Mouse (Mus musculus): ENCODE results near the gene Copg2. TPM values are rescaled to one million over a fixed set of nuclear protein-coding genes. Genes with fewer than 3 reads are reported as not detected.
A peak's percentile ranks its signal among the peaks of the same experiment; 100 is the strongest.

Copg2 gene
- polyA plus RNA-seq (2016; fragmentation: Nextera tagmentation; extraction: Ambion mirVana) = 20.6 and 25.8 TPM in 2 replicates

- whole genome bisulfite sequencing = under 1% methylated on average over 83 of the region's 83 CpGs
- peaks cover 17% of the 10 kb centered on the region for H3K4me1 ChIP-seq
- H3K4me3 ChIP-seq = peak within 1 kb of the TSS; percentile 74
- H3K9me3 ChIP-seq (replicated peaks) = no peaks in the 10 kb centered on the region
- peak; percentile 99 for DNase-seq (ENCODE audit: low spot score)
- peak within 1 kb of the TSS; percentile 96 for H3K27ac ChIP-seq
- H3K27me3 ChIP-seq (ENCODE audit: low read depth, poor library complexity, severe bottlenecking) = no peaks in the 10 kb centered on the region
- H3K36me3 ChIP-seq = no peaks in the 10 kb centered on the region
These were observed at the start of gene Copg2 for GRCm38 (mm10) chr6:30896195-30896985. Gene Copg2, minus strand, starts transcription at chr6:30896794.

DNA sequence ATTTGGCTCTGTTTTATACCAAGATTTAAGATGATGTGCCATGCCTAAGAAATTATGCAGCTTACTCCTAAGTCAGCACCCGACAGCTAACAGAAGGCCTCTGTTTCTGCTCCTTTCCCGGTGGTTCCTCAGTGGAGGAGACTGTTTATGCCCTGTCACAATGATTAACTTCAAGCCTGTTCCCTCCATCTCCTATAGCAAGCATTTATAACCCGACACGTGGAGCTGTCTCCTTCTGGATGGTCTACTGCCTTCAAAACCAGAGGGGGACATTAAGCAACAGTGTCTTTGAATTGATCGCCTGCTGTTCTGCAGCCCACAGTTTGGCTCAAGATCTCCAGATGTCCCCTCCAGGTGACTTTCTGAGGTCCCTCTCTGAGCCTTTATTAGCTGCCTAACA lies 42.7 kb upstream of the Copg2 start:
- peaks cover 5% of the 10 kb centered on the region; the same call in 1 of the 2 replicates for H3K4me1 ChIP-seq
- no peak overlapping the region for H3K4me3 ChIP-seq
- H3K36me3 ChIP-seq = no peaks in the 10 kb centered on the region
- 41% methylated on average over 5 of the region's 5 CpGs for WGBS
- no peaks in the 10 kb centered on the region for H3K27me3 ChIP-seq (ENCODE audit: low read depth, poor library complexity, severe bottlenecking)
- DNase-seq (ENCODE audit: low spot score) = no peak
- no peaks in the 10 kb centered on the region for H3K9me3 ChIP-seq (replicated peaks)
- H3K27ac ChIP-seq = no peak overlapping the region

DNA sequence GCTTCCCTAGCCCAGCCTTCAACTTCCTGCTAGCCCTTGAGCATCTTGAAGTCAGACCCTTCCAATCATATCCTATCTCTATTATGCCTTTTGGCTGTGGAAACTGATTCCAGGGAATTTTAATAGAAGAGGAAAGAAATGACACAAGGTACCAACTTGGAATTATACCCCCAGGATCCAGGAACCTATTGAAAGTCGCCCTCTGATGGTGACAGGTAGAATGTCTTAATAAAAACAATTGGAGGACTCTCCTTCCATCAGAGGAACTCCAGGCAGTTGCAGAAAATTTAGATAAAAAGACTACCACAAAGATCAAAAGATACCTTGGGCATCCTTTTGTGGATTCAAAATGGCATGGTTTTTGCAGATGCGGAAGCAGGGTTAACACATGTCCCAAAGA lies 26.2 kb upstream of the Copg2 start:
- 49% methylated on average over 2 of the region's 2 CpGs for WGBS
- Histone ChIP-seq H3K9me3 (replicated peaks) (no peaks in the 10 kb centered on the region), H3K4me3 (no peak overlapping the region), H3K27me3 (ENCODE audit: low read depth, poor library complexity, severe bottlenecking) (no peaks in the 10 kb centered on the region), H3K36me3 (no peaks in the 10 kb centered on the region), H3K27ac (no peak overlapping the region), H3K4me1 (0 out of 2 replicates have a peak, but pooled peaks cover 2% of the 10 kb centered on the region)
- no peak for DNase-seq (ENCODE audit: low spot score)

GRCm38 (mm10) chr6:30921826-30922225 lies 25.2 kb upstream of the Copg2 start:
- 0 out of 2 replicates have a peak, but pooled peaks cover 2% of the 10 kb centered on the region for H3K4me1 ChIP-seq
- no peaks in the 10 kb centered on the region for H3K36me3 ChIP-seq
- no peak for DNase-seq (ENCODE audit: low spot score)
- H3K27me3 ChIP-seq (ENCODE audit: low read depth, poor library complexity, severe bottlenecking) = no peaks in the 10 kb centered on the region
- H3K9me3 ChIP-seq (replicated peaks) = no peaks in the 10 kb centered on the region
- H3K4me3 ChIP-seq = no peak overlapping the region
- WGBS = 81% methylated on average over 10 of the region's 11 CpGs
- no peak overlapping the region for H3K27ac ChIP-seq

DNA sequence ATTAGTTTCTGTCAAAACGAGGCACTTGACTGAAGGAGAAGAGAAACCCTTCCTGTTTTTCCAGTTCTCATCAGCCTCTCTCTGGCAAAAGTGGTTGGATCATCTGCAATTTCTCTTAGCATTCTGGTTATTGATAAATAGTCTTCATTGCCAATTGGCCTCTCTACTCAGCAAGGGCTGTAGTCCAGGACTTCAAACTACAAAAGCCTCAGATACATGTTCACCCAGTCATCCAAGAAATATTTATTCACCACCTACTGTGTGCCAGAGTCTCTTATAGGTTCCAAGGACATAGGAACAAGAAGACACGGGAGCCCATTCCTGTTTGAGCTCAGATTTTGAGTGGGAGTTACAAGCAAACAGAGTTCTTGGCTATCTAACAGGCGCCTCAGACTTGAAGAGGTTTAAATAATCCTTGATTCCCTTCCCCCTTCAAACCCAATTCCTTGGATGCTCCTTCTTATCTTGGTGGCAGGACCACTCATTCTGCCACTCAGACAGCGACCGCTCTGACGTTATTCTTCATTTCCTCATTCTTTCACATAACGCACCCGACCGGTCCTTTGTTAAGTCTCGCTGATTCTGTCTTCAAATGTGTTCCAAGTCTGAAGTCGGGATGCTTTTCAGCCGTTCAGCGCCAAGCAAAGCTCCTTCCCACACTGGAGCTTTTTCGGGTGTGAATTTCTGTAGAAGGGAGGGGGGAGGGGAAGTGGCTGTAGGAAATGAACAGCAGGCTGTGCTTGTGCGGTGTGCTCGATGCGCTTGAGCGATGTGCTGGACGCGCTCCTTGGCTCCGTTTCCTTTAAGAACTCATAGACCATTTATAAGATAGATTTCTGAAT lies 24.5 kb upstream of the Copg2 start:
- Histone ChIP-seq H3K9me3 (replicated peaks) (no peaks in the 10 kb centered on the region), H3K27ac (no peak overlapping the region), H3K4me3 (no peak overlapping the region), H3K4me1 (0 out of 2 replicates have a peak, but pooled peaks cover 2% of the 10 kb centered on the region), H3K27me3 (ENCODE audit: low read depth, poor library complexity, severe bottlenecking) (no peaks in the 10 kb centered on the region), H3K36me3 (no peaks in the 10 kb centered on the region)
- no peak for DNase-seq (ENCODE audit: low spot score)
- 77% methylated on average over 21 of the region's 21 CpGs for WGBS

DNA sequence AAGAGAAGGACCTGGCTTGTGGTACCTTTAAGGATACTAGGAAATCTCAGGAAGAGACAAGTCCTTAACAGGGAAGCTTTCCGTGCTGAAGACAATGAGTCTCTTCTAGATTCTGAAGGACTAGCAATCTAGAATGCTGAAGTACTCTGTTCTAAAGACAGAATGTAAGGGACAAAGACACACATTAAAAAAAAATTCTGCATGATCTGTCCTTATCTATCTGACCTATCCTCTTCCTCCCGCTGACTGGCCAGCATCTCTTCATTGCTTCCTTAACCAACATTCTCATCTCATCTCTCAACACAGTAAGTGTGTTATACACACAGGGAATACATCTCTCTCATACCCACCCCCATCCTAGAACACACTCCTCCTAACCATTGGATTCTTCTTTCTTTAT lies 18.9 kb upstream of the Copg2 start, which contains the start of gene Tsga13:
Gene Tsga13, minus strand, starts transcription at position 101 of the 400 bp plus-strand sequence.
- Histone ChIP-seq H3K36me3 (no peaks in the 10 kb centered on the region), H3K27me3 (ENCODE audit: low read depth, poor library complexity, severe bottlenecking) (no peaks in the 10 kb centered on the region), H3K4me3 (no peak within 1 kb of the TSS), H3K4me1 (no peaks in the 10 kb centered on the region), H3K9me3 (replicated peaks) (no peaks in the 10 kb centered on the region), H3K27ac (no peak within 1 kb of the TSS)
- WGBS = 97% methylated on average over 2 of the region's 2 CpGs
- DNase-seq (ENCODE audit: low spot score) = no peak

- Histone ChIP-seq H3K27ac (0 out of 2 replicates have a peak overlapping the region, but pooled peaks have one; percentile 36), H3K4me1 (peaks cover 6% of the 10 kb centered on the region; the same call in 1 of the 2 replicates), H3K9me3 (replicated peaks) (no peaks in the 10 kb centered on the region), H3K27me3 (ENCODE audit: low read depth, poor library complexity, severe bottlenecking) (no peaks in the 10 kb centered on the region), H3K36me3 (no peaks in the 10 kb centered on the region), H3K4me3 (no peak overlapping the region)
- DNase-seq (ENCODE audit: low spot score) = no peak
- 58% methylated on average over 3 of the region's 3 CpGs for WGBS
These were observed 11.4 kb upstream of the Copg2 start for GRCm38 (mm10) chr6:30907970-30908369.

- Histone ChIP-seq H3K27me3 (ENCODE audit: low read depth, poor library complexity, severe bottlenecking) (no peaks in the 10 kb centered on the region), H3K4me1 (peaks cover 6% of the 10 kb centered on the region; the same call in 1 of the 2 replicates), H3K27ac (no peak overlapping the region), H3K4me3 (no peak overlapping the region), H3K9me3 (replicated peaks) (no peaks in the 10 kb centered on the region), H3K36me3 (no peaks in the 10 kb centered on the region)
- 77% methylated on average over 5 of the region's 5 CpGs for WGBS
- no peak for DNase-seq (ENCODE audit: low spot score)
These were observed 8.3 kb upstream of the Copg2 start for GRCm38 (mm10) chr6:30904911-30905310.

DNA sequence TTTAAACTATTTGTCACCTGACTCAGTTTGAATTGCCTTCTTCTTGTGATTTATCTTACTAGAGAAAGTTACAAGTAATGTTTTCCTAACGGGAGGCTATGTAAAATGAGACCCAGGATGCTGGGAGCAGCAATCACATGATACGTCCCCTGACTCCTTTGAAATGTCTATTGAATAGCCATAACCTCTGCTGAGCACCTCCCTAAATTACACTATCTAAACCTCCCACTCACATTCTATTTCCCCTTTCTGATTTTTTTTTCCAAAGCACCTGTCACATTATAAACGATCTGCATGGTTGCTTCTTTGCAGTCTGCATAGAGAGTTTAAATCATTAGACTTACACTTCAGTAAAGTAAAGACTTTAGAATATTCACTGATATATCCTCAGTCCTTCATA lies 7.4 kb upstream of the Copg2 start:
- Histone ChIP-seq H3K36me3 (no peaks in the 10 kb centered on the region), H3K4me1 (peaks cover 6% of the 10 kb centered on the region; the same call in 1 of the 2 replicates), H3K4me3 (no peak overlapping the region), H3K9me3 (replicated peaks) (no peaks in the 10 kb centered on the region), H3K27me3 (ENCODE audit: low read depth, poor library complexity, severe bottlenecking) (no peaks in the 10 kb centered on the region), H3K27ac (no peak overlapping the region)
- DNase-seq (ENCODE audit: low spot score) = no peak
- whole genome bisulfite sequencing = 56% methylated on average over 3 of the region's 3 CpGs

GRCm38 (mm10) chr6:30897520-30897919 lies 926 bp upstream of the Copg2 start:
- Histone ChIP-seq H3K9me3 (replicated peaks) (no peaks in the 10 kb centered on the region), H3K27ac (no peak overlapping the region), H3K4me1 (peaks cover 17% of the 10 kb centered on the region), H3K4me3 (peak overlapping the region; percentile 74; the same call in 1 of the 2 replicates), H3K27me3 (ENCODE audit: low read depth, poor library complexity, severe bottlenecking) (no peaks in the 10 kb centered on the region), H3K36me3 (no peaks in the 10 kb centered on the region)
- no peak for DNase-seq (ENCODE audit: low spot score)
- WGBS = 75% methylated on average over 6 of the region's 6 CpGs

- Histone ChIP-seq H3K4me3 (peak overlapping the region; percentile 74), H3K27ac (peak overlapping the region; percentile 96), H3K9me3 (replicated peaks) (no peaks in the 10 kb centered on the region), H3K4me1 (peaks cover 17% of the 10 kb centered on the region), H3K27me3 (ENCODE audit: low read depth, poor library complexity, severe bottlenecking) (no peaks in the 10 kb centered on the region), H3K36me3 (no peaks in the 10 kb centered on the region)
- WGBS = 18% methylated on average over 8 of the region's 8 CpGs
- DNase-seq (ENCODE audit: low spot score) = no peak
These were observed 363 bp upstream of the Copg2 start for GRCm38 (mm10) chr6:30896986-30897327.

- Histone ChIP-seq H3K27me3 (ENCODE audit: low read depth, poor library complexity, severe bottlenecking) (no peaks in the 10 kb centered on the region), H3K4me3 (peak overlapping the region; percentile 74), H3K36me3 (no peaks in the 10 kb centered on the region), H3K27ac (peak overlapping the region; percentile 96), H3K9me3 (replicated peaks) (no peaks in the 10 kb centered on the region), H3K4me1 (peaks cover 17% of the 10 kb centered on the region)
- no peak for DNase-seq (ENCODE audit: low spot score)
- 24% methylated on average over 3 of the region's 3 CpGs for WGBS
These were observed 787 bp downstream of the Copg2 start for GRCm38 (mm10) chr6:30895819-30896194.

GRCm38 (mm10) chr6:30893081-30893480 lies 3.5 kb downstream of the Copg2 start:
- 81% methylated on average over 4 of the region's 4 CpGs for WGBS

More at GRCm38 (mm10) chr6:30893081-30893480, 3.5 kb downstream of the Copg2 start:
- peaks cover 18% of the 10 kb centered on the region for H3K36me3 ChIP-seq
- no peak overlapping the region for H3K4me3 ChIP-seq
- H3K4me1 ChIP-seq = peaks cover 17% of the 10 kb centered on the region
- no peak for DNase-seq (ENCODE audit: low spot score)
- no peaks in the 10 kb centered on the region for H3K27me3 ChIP-seq (ENCODE audit: low read depth, poor library complexity, severe bottlenecking)
- no peaks in the 10 kb centered on the region for H3K9me3 ChIP-seq (replicated peaks)
- no peak overlapping the region for H3K27ac ChIP-seq
